Mouse (Mus musculus) T-helper 1 cell (primary cell): ENCODE data around the gene Ly6f.
"Not testable (repeated sequence)": the region's sequence is repeated elsewhere in the genome, so short reads cannot be mapped to it uniquely, and the experiment has no call there.

Source experiments
- in situ Hi-C: fragments of 300-600 bp; cut with MboI, MseI; formaldehyde crosslinking; loops from one replicate; pipeline ENCODE4 v1.15.1; 2025; ENCODE audit warnings: high pct_unique_total_duplicates

The Ly6f gene

GRCm38 (mm10) chr15:75268121-75268520 lies at the start of gene Ly6f:
Gene Ly6f, plus strand, starts transcription at chr15:75268421.
- in situ Hi-C loops, result loop anchor here (10.0 kb wide), 1 partner anchor 307 kb away; no protein-coding TSS in a partner anchor

DNA sequence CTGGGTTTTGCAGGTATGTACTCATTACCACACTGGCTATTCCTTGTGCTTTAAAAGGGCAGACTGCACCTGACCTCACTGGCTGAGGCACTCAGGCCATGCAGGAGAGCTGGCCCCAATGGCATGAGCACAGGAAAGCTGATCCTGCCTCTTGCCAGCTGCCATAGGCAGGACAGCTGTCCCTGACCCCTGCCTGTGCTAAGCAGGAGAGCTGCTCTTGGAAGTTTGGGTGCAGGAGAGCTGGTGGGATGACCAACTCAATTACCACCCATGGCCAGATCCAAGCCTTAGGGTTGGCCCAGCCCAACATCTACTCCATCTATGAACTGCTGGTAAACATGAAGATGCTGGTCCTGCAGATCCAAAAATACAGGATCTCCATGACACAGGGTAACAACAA lies 46.3 kb upstream of the Ly6f start:
- in situ Hi-C loops, result no loop called here

DNA sequence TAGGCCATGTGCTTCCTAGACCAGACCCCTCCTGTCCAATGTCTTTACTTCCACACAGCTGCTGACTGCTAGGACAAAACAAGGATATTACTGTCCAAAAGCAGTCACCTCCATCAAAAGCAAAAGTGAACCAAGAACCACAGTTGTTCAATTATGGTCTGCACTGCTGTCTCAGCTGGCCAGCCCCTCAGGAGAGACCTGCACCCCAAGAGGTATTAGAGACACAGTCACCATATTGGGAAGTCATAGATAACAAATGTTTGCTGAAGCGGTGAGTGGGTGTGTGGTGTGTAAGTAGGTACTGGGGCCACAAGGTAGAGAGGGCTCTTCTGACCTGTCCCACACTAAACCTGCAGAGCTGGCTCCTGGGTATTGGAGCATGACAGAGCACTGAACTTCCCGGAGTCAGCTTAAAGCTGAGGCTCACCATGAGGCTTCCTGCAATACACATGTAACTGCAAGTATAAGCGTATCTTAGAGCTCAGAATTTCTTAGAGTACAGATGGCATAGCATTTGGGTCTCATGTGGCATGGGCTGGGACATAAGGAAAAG lies 30.4 kb upstream of the Ly6f start:
- in situ Hi-C loops, result no loop called here

GRCm38 (mm10) chr15:75240558-75240957 lies 27.7 kb upstream of the Ly6f start:
- in situ Hi-C loops, result no loop called here

GRCm38 (mm10) chr15:75242756-75243640 lies 25.2 kb upstream of the Ly6f start:
- in situ Hi-C loops, result no loop called here

DNA sequence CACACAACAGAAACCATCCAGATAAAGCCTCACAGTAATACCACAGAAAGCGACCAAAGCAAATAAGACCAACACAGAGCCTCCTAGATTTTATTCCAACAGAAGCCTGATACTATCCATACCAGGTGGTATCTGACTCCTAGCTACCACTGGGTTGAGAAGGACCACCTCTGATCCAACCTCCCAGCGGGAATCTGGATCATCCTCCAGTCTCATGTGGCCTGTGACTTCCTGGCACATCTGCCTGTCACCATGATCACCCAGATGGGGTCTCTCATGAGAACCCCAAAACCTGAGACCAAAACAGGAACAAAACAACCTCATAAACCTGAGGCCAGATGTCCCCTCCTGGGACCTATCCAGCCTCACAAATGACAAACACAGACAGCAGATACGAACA lies 13.6 kb upstream of the Ly6f start:
- in situ Hi-C loops, result no loop called here

DNA sequence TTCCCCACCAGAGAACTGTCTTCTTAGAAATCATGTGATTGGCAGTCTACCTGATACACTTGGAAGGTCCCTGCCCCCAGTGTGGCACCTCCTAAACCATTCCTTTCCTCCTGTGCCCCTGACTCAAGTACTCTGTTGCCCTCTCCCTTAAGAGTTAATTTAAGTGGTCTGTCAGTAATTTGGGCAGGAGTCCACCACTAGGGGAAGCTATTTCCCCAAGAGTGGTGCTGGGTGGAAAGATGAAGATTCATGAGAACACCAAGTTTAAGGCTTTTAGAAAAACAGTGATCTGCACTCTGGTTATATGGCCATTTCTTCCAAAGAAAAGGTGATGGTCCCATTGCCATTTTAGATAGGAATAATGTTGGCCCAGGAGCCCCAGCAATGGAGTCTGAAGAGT lies 2.4 kb upstream of the Ly6f start:
- in situ Hi-C loops, result loop anchor here (10.0 kb wide), 1 partner anchor 309 kb away; no protein-coding TSS in a partner anchor

DNA sequence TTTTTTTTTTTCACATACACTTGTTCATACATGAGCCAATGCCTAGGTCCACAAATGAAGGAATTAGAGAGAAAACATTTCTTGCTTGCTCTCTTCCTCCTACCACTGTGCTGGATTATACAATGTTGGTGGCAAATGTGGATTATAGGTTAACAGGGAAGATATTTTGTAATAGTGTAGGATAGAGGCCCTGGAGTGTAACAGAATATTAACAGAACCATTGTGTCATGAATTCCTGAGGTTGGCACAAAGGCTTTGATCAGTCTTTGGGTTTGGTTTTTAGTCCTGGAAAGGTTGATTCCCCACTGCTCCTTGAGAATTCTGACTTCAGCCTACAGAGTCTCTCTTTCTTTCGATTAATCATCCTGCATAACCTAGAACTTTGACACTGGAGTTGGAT lies 1.6 kb upstream of the Ly6f start:
- in situ Hi-C loops, result loop anchor here (10.0 kb wide), 1 partner anchor 308 kb away; no protein-coding TSS in a partner anchor

- in situ Hi-C loops, result loop anchor here (10.0 kb wide), 1 partner anchor 306 kb away; no protein-coding TSS in a partner anchor
Measured at GRCm38 (mm10) chr15:75268916-75269829, 952 bp downstream of the Ly6f start.

GRCm38 (mm10) chr15:75270169-75270568 lies 1.9 kb downstream of the Ly6f start:
- in situ Hi-C loops, result no loop called here

- in situ Hi-C loops, result no loop called here
Measured at GRCm38 (mm10) chr15:75270691-75271362, 2.6 kb downstream of the Ly6f start.

GRCm38 (mm10) chr15:75271426-75271825 lies 3.2 kb downstream of the Ly6f start:
- in situ Hi-C loops, result no loop called here

GRCm38 (mm10) chr15:75271891-75272290 lies 3.7 kb downstream of the Ly6f start:
- in situ Hi-C loops, result no loop called here

DNA sequence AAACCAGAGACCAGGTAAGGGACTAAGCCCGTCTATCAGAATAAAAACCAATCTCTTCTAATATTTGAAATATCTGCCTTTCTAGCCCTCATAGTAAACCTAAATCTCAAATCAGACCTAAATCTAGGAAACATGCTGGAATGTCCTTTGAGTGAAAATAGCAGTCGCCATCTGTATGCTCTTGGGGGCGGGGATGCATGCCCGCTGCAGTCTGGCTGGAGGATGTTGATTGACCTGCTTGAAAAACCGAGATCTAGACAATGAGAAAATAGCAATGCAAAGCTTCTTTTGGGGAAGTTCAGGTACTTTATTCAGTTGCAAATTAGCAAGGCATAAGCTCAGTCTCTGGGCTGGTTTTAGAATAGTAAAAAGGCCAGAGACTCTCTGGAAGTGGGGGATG lies 13.8 kb downstream of the Ly6f start:
- in situ Hi-C loops, result not testable (repeated sequence)

DNA sequence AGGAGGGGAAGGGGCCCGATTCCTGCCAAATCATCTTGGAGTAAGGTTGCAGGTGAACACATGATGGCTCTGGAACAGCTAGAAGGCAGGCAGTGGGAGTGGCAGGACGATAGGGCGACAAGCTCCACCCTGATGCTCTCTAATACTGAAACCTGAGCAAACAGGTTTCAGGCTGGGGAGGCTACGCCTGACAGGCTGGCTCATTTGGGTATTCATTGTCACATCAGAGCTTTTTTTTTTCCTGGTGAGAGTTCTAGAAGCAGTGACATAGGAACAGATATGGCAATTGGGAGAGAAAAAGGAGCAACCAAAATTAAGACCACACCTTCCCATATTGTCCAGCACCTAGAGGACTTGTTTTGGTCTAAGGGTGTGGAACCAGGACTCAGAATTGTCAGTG lies 18.3 kb downstream of the Ly6f start:
- in situ Hi-C loops, result not testable (repeated sequence)

GRCm38 (mm10) chr15:75292377-75292776 lies 24.2 kb downstream of the Ly6f start:
- in situ Hi-C loops, result no loop called here

GRCm38 (mm10) chr15:75293873-75294385 lies 25.7 kb downstream of the Ly6f start:
- in situ Hi-C loops, result no loop called here

DNA sequence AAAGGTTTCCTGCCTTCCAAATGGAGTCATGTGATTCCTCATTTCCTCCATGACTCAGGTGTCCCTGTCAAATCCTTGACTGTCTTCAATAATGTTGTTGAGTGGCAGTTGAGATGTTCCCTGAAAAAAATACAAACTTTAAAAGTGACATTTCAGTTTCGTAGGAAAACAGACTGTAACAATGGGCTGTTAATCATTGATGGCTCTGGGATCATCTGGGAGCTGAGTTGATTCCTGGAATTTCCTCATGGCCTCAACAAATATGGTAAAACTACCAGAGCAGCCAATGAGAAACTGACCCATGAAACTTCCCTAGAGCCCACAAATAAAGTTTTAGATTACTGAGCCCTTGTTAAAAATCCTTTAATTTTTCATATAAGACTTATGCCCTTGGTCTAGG lies 37.9 kb downstream of the Ly6f start:
- in situ Hi-C loops, result no loop called here

- in situ Hi-C loops, result no loop called here
Measured at GRCm38 (mm10) chr15:75309186-75309585, 41.0 kb downstream of the Ly6f start.

- in situ Hi-C loops, result no loop called here
Measured at GRCm38 (mm10) chr15:75309946-75310345, 41.7 kb downstream of the Ly6f start.

DNA sequence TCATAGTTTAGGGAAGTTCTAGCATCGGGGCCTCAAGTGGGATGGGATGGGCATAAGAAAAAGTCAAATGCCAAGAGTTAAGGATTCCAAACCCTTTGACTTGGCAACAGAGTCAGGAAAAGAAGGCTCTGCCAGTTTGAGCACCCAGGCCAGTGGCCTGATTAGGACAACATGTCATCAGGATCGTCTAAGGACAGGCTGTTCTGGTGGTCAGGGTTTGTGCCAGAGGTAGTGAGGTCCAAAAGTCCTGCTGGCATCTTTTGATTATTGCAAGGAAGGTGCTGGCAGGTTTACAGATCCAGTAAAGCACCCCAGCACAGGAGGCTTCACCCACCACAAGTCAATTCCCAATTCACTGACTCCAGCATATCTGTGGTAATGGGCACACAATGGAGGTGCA lies 46.2 kb downstream of the Ly6f start:
- in situ Hi-C loops, result no loop called here
